Mouse (Mus musculus): ENCODE measurements at regions not wholly inside any gene's neighbourhood (a gene's known extent, or its start where the extent isn't known, plus 50 kb on each side); places are given as distances from the start of the nearest gene placed in this dataset.

GRCm38 (mm10) chr6:140368354-140369069 lies 55.3 kb upstream of the Plekha5 start:
- TF ChIP-seq GATA1 (IDR thresholded peaks at IDR 0.05; ENCODE audit: borderline replicate concordance, low read length) (no peak), FLI1 (IDR thresholded peaks at IDR 0.05; ENCODE audit: low read length) (no peak)

Measured in megakaryocyte, embryonic 14.5 days (primary cell).